Mouse (Mus musculus) neutrophil, adult 5-6 weeks (primary cell): ENCODE data around the gene Myrfl. TPM values are rescaled to one million over a fixed set of nuclear protein-coding genes. Genes with fewer than 3 reads are reported as not detected.

Source experiments
- ATAC-seq: fragments of 151-379, 151-347 bp; 2 replicates; pipeline ENCODE4 v1.8.0; 2017; ENCODE audit warnings: mild to moderate bottlenecking, moderate TSS enrichment; ENCODE audit not compliant: insufficient number of reproducible peaks, poor library complexity, low FRiP score, severe bottlenecking; ENCODE audit errors: extremely low read depth
- total RNA-seq: library from RNA; stranded (forward); fragments of 200-1000 nt; gene quantifications from 2 replicates; pipeline ENCODE4 v1.2.3, GENCODE M21; 2017

The Myrfl gene
- total RNA-seq, 1 experiment from 2014 or later = 0.12 TPM

GRCm38 (mm10) chr10:116773846-116774750, 122.6 kb downstream of the Myrfl start:
- no peak for ATAC-seq

- ATAC-seq = no peak
Observed at GRCm38 (mm10) chr10:116771215-116771935, 125.3 kb downstream of the Myrfl start.

GRCm38 (mm10) chr10:116768642-116769041, 128.1 kb downstream of the Myrfl start:
- ATAC-seq = no peak

- ATAC-seq = no peak
Observed at GRCm38 (mm10) chr10:116766525-116766924, 130.2 kb downstream of the Myrfl start.

- ATAC-seq = no peak
Observed at GRCm38 (mm10) chr10:116761476-116762068, 135.1 kb downstream of the Myrfl start.

GRCm38 (mm10) chr10:116760561-116760960, 136.2 kb downstream of the Myrfl start:
- ATAC-seq = no peak

GRCm38 (mm10) chr10:116759816-116760215, 136.9 kb downstream of the Myrfl start:
- ATAC-seq = no peak

GRCm38 (mm10) chr10:116755881-116756581, 140.7 kb downstream of the Myrfl start:
- no peak for ATAC-seq

GRCm38 (mm10) chr10:116754940-116755339, 141.8 kb downstream of the Myrfl start:
- no peak for ATAC-seq

- no peak for ATAC-seq
Observed at GRCm38 (mm10) chr10:116750895-116751294, 145.8 kb downstream of the Myrfl start.

GRCm38 (mm10) chr10:116750062-116750461, 146.7 kb downstream of the Myrfl start:
- no peak for ATAC-seq

GRCm38 (mm10) chr10:116748681-116749080, 148.0 kb downstream of the Myrfl start:
- no peak for ATAC-seq

- peak; percentile 47; the same call in 1 of the 2 replicates for ATAC-seq
Observed at GRCm38 (mm10) chr10:116746281-116747011, 150.3 kb downstream of the Myrfl start.

- no peak for ATAC-seq
Observed at GRCm38 (mm10) chr10:116742696-116743095, 154.0 kb downstream of the Myrfl start.

GRCm38 (mm10) chr10:116742189-116742588, 154.5 kb downstream of the Myrfl start:
- peak; percentile 26; the same call in 1 of the 2 replicates for ATAC-seq

GRCm38 (mm10) chr10:116741343-116741742, 155.4 kb downstream of the Myrfl start:
- no peak for ATAC-seq

- no peak for ATAC-seq
Observed at GRCm38 (mm10) chr10:116740073-116740472, 156.6 kb downstream of the Myrfl start.

GRCm38 (mm10) chr10:116738533-116738932, 158.2 kb downstream of the Myrfl start:
- ATAC-seq = no peak
